Mouse (Mus musculus) lung, adult 2 months (tissue): ENCODE results near the gene B4galnt3. TPM values are rescaled to one million over a fixed set of nuclear protein-coding genes. Genes with fewer than 3 reads are reported as not detected.

Source experiments
- DNase-seq: peaks from one replicate; pipeline ENCODE4 v3.0.0; 2022
- H3K4me1 ChIP-seq: fragments of 200-500 bp; 2 replicates; pipeline ENCODE4 v1.6.1; 2011; ENCODE audit warnings: low read length; ENCODE audit not compliant: control insufficient read depth, insufficient read depth
- H3K4me3 ChIP-seq: fragments of 200-500 bp; replicated peaks from 2 replicates; pipeline ENCODE3; 2011; ENCODE audit warnings: low read depth, mild to moderate bottlenecking, control low read depth, low read length; ENCODE audit errors: extremely low read depth
- CTCF ChIP-seq: fragments of 200-500 bp; IDR thresholded peaks from 2 replicates; pipeline ENCODE4 v1.5.1; 2011; ENCODE audit warnings: mild to moderate bottlenecking, low read length, control low read depth; ENCODE audit not compliant: insufficient read depth
- POLR2A ChIP-seq: fragments of 200-500 bp; IDR thresholded peaks from 2 replicates; pipeline ENCODE4 v1.6.1; 2011; ENCODE audit warnings: low read depth, mild to moderate bottlenecking, control low read depth, low read length, borderline replicate concordance; ENCODE audit errors: extremely low read depth
- WGBS: fragments of 180-500 bp; shearing (Covaris S2); methylation state at CpG from one replicate; pipeline ENCODE4 v1.1.7; 2018; 5-methylcytosine and 5-hydroxymethylcytosine counted together
- polyA plus RNA-seq: library from polyadenylated mRNA; depleted of rRNA; stranded (reverse); fragments of >200 nt; gene quantifications from 2 replicates; pipeline ENCODE4 v1.2.3, GENCODE M21; 2012; rRNA removed

Gene B4galnt3
- polyA plus RNA-seq, 1 experiment = 0.39 TPM

- Histone ChIP-seq H3K4me1 (no peaks in the 10 kb centered on the region), H3K4me3 (no peak overlapping the region)
- WGBS = 82% methylated on average over 4 of the region's 4 CpGs
- no peak for TF ChIP-seq POLR2A
- TF ChIP-seq CTCF = no peak
- no peak for DNase-seq
Observed at GRCm38 (mm10) chr6:120164765-120165164, 129.6 kb downstream of the B4galnt3 start.

- no peak overlapping the region for H3K4me3 ChIP-seq
- DNase-seq = no peak
- H3K4me1 ChIP-seq = peaks cover 2% of the 10 kb centered on the region; the same call in 1 of the 2 replicates
- 58% methylated on average over 6 of the region's 6 CpGs for WGBS
- TF ChIP-seq CTCF (no peak), POLR2A (no peak)
Observed at GRCm38 (mm10) chr6:120162928-120163327, 131.4 kb downstream of the B4galnt3 start.

GRCm38 (mm10) chr6:120159133-120159901 lies 135.0 kb downstream of the B4galnt3 start:
- DNase-seq = peak; percentile 69
- Histone ChIP-seq H3K4me1 (peaks cover 10% of the 10 kb centered on the region; the same call in 1 of the 2 replicates), H3K4me3 (no peak overlapping the region)
- WGBS = 22% methylated on average over 9 of the region's 9 CpGs
- TF ChIP-seq CTCF (no peak), POLR2A (no peak)

- Histone ChIP-seq H3K4me1 (peaks cover 10% of the 10 kb centered on the region; the same call in 1 of the 2 replicates), H3K4me3 (no peak overlapping the region)
- WGBS = 87% methylated on average over 6 of the region's 6 CpGs
- DNase-seq = no peak
- no peak for TF ChIP-seq POLR2A
- no peak for TF ChIP-seq CTCF
Observed at GRCm38 (mm10) chr6:120157479-120157878, 136.9 kb downstream of the B4galnt3 start.

GRCm38 (mm10) chr6:120155510-120155909 lies 138.8 kb downstream of the B4galnt3 start:
- no peak overlapping the region for H3K4me3 ChIP-seq
- WGBS = 76% methylated on average over 4 of the region's 4 CpGs
- peaks cover 15% of the 10 kb centered on the region for H3K4me1 ChIP-seq
- TF ChIP-seq CTCF = no peak
- TF ChIP-seq POLR2A = no peak
- no peak for DNase-seq

- DNase-seq = no peak
- H3K4me1 ChIP-seq = peaks cover 15% of the 10 kb centered on the region
- no peak overlapping the region for H3K4me3 ChIP-seq
- WGBS = 68% methylated on average over 5 of the region's 5 CpGs
- TF ChIP-seq CTCF (no peak), POLR2A (no peak)
Observed at GRCm38 (mm10) chr6:120154526-120155309, 139.6 kb downstream of the B4galnt3 start.

Other genes with a start within 250 kb of the B4galnt3 start
- gene Ninj2, start 201.2 kb downstream of the B4galnt3 start, polyA plus RNA-seq = 0.26 and 0.35 TPM in 2 replicates
- not detected in 2 replicates for gene D330020A13Rik, start 195 bp downstream of the B4galnt3 start, polyA plus RNA-seq
- 3.5 and 5.8 TPM in 2 replicates for gene Kdm5a, start 69.6 kb upstream of the B4galnt3 start, polyA plus RNA-seq
- 3.0 and 3.5 TPM in 2 replicates for gene Ccdc77, start 69.8 kb upstream of the B4galnt3 start, polyA plus RNA-seq
- 26.4 and 36.4 TPM in 2 replicates for gene Il17ra, start 168.7 kb upstream of the B4galnt3 start, polyA plus RNA-seq
- 2.3 and 2.8 TPM in 2 replicates for gene Tmem121b, start 199.2 kb upstream of the B4galnt3 start, polyA plus RNA-seq
- 17.0 and 17.7 TPM in 2 replicates for gene Hdhd5, start 236.8 kb upstream of the B4galnt3 start, polyA plus RNA-seq